Mouse (Mus musculus) lung, adult 2 months (tissue): ENCODE data around the gene 6030408B16Rik. TPM values are rescaled to one million over a fixed set of nuclear protein-coding genes. Genes with fewer than 3 reads are reported as not detected.
A peak's percentile ranks its signal among the peaks of the same experiment; 100 is the strongest.

Source experiments
- DNase-seq: peaks from one replicate; pipeline ENCODE4 v3.0.0; 2022
- H3K4me1 ChIP-seq: fragments of 200-500 bp; 2 replicates; pipeline ENCODE4 v1.6.1; 2011; ENCODE audit warnings: low read length; ENCODE audit not compliant: control insufficient read depth, insufficient read depth
- H3K4me3 ChIP-seq: fragments of 200-500 bp; replicated peaks from 2 replicates; pipeline ENCODE3; 2011; ENCODE audit warnings: low read depth, mild to moderate bottlenecking, control low read depth, low read length; ENCODE audit errors: extremely low read depth
- CTCF ChIP-seq: fragments of 200-500 bp; IDR thresholded peaks from 2 replicates; pipeline ENCODE4 v1.5.1; 2011; ENCODE audit warnings: mild to moderate bottlenecking, low read length, control low read depth; ENCODE audit not compliant: insufficient read depth
- POLR2A ChIP-seq: fragments of 200-500 bp; IDR thresholded peaks from 2 replicates; pipeline ENCODE4 v1.6.1; 2011; ENCODE audit warnings: low read depth, mild to moderate bottlenecking, control low read depth, low read length, borderline replicate concordance; ENCODE audit errors: extremely low read depth
- WGBS: fragments of 180-500 bp; shearing (Covaris S2); methylation state at CpG from one replicate; pipeline ENCODE4 v1.1.7; 2018; 5-methylcytosine and 5-hydroxymethylcytosine counted together
- polyA plus RNA-seq: library from polyadenylated mRNA; depleted of rRNA; stranded (reverse); fragments of >200 nt; gene quantifications from 2 replicates; pipeline ENCODE4 v1.2.3, GENCODE M21; 2012

Gene 6030408B16Rik
- polyA plus RNA-seq, 1 experiment: 35.1 TPM

DNA sequence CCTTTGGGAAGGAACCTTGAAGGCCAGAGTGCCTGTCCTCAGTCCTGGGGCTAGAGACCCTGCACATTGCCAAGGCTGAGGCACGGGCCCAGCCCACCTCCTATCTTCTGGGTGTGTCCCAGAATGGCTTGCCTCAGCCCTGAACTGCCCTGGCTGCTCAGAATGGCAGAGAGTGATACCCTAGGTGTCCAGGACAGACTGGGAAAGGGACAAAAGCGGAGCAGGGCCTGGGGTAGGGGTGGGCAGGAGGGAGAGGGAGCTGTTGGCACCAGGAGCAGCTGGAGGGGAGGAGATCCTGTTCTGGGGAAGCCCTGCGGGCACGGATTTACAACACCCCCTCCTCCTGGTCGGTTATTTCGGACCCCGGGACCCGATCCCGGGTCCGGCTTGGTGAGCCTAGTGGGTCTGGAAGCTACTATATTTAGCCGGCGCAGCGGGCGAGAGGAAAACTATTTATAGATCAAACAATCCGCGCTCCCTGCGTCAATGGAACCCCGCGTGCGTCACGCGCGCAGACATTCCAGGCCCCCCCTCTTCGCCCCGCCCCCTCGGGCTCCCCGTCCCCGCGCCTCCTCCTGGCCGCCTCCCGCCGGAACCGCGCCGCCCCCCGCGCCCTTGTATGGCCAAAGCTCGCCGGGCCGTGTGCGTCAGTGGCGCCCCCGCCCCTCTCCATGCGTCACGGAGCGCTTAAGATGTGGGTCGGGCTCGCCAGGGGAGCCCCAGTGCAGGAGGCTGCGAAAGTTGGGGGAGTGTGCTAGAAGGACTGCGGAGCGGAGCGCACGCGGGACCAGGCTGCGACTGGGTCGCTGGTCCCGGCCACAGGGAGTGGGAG, 26.7 kb upstream of the 6030408B16Rik start:
- Histone ChIP-seq H3K4me3 (peak overlapping the region; percentile 67), H3K4me1 (peaks cover 20% of the 10 kb centered on the region)
- 1% methylated on average over 55 of the region's 57 CpGs for WGBS
- no peak for TF ChIP-seq CTCF
- peak; percentile 95 for TF ChIP-seq POLR2A
- DNase-seq: peak; percentile 94

DNA sequence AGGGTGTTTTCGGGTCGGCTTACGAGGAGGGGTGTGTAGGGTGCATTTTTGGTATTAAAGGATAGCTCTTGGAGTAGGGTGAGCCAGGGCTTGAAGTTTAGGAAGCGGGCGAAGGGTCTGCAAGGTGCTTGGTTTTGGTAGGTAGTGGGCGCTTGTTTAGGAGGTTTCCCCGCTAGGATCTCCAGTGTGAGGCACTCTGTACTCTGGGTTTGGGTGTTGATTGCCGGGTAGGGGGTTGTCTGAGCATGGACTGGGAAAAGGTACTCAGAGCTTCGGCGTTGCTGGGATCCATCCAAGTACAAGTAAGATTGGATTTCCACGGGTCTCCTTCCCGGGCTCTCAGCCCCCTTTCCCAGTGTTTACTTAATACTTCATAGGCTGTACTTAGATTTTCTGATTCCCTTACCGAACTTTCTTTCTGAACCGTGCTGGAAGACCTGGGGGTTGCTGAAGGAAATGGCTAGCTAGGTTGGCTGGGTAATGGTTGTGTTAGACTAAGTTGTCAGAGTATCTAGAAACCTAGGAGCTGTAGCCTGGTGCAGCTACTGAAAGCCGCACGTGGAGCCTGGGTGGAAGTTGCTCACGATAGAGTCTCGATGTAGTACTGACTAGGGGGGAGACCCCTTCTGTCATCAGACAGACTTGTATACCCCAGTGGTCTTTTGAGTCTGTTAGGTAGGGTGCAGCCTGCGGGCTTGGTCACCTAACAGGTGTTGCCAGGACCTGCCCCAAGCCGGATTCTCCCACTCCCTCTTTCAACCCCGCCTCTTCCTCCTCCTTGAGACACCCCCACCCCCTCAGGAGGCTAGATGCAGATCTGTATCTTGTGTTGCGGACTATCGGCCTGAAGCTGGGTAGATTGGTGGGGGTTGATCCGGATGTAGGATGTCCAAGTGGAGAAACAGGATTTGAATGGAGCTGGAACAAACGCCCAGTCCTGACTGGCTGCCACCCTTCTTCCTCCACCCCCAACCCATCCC, 25.7 kb upstream of the 6030408B16Rik start:
- DNase-seq: peak; percentile 55
- no peak for TF ChIP-seq CTCF
- 0 out of 2 replicates have a peak, but pooled peaks have one; percentile 38 for TF ChIP-seq POLR2A
- Histone ChIP-seq H3K4me3 (peak overlapping the region; percentile 67), H3K4me1 (peaks cover 18% of the 10 kb centered on the region)
- WGBS: 1% methylated on average over 25 of the region's 25 CpGs

DNA sequence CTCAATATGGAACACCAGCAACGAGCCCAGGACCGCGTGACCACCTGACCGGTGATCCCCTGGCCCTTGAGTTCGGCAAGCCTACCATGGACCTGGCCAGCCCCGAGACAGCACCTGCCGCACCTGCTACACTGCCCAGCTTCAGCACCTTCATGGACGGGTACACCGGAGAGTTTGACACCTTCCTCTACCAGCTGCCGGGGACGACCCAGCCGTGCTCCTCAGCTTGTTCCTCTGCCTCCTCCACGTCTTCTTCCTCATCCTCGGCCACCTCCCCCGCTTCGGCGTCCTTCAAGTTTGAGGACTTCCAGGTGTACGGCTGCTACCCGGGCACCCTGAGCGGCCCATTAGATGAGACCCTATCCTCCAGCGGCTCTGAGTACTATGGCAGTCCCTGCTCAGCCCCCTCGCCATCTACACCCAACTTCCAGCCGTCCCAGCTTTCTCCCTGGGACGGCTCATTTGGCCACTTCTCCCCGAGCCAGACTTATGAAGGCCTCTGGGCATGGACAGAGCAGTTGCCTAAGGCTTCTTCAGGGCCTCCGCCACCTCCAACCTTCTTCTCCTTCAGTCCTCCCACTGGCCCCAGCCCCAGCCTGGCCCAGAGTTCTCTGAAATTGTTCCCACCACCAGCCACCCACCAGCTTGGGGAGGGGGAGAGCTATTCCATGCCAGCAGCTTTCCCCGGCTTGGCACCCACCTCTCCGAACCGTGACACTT, 22.8 kb upstream of the 6030408B16Rik start:
- 93% methylated on average over 29 of the region's 29 CpGs for WGBS
- TF ChIP-seq CTCF (no peak), POLR2A (no peak)
- no peak overlapping the region for H3K4me3 ChIP-seq
- no peak for DNase-seq
- peaks cover 13% of the 10 kb centered on the region for H3K4me1 ChIP-seq

DNA sequence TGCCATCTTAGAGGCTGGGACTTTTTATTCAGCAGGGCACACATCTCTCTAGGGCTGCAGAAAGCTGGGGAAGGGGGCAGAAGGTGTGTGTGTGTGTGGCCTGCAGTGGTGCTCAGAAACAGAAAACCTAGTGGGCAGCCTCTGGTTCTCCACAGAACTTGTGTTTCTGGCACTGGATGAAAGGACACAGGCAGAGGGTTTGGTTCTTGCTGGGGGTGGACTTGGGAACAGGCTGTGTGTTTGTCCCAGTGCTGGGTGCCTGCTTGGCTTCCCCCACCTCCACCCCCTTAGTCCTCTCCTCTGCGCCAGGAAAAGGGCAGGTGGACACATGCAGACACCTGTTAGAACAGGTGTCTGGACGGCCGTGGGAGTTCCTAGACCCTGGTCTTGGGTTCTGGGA, 21.9 kb upstream of the 6030408B16Rik start:
- no peak overlapping the region for H3K4me3 ChIP-seq
- peaks cover 10% of the 10 kb centered on the region for H3K4me1 ChIP-seq
- WGBS: 77% methylated on average over 3 of the region's 3 CpGs
- DNase-seq: no peak
- TF ChIP-seq CTCF (no peak), POLR2A (no peak)

DNA sequence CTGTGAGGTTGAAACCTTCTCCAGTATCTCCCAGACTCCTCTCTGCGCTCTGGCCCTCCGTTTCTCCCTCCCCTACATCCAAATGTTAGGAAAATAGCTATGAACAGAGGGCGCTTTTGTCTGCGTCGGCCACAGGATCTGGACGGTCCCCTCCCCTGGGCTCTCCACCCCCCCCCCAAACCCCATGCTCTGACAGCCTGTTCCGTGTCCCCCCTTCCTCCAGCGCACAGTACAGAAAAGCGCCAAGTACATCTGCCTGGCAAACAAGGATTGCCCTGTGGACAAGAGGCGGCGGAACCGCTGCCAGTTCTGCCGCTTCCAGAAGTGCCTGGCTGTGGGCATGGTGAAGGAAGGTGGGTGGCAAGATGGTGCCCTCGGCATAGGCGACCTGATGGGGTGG, 21.5 kb upstream of the 6030408B16Rik start:
- DNase-seq: no peak
- H3K4me1 ChIP-seq: 0 out of 2 replicates have a peak, but pooled peaks cover 9% of the 10 kb centered on the region
- no peak overlapping the region for H3K4me3 ChIP-seq
- TF ChIP-seq POLR2A (no peak), CTCF (no peak)
- 84% methylated on average over 15 of the region's 15 CpGs for WGBS

DNA sequence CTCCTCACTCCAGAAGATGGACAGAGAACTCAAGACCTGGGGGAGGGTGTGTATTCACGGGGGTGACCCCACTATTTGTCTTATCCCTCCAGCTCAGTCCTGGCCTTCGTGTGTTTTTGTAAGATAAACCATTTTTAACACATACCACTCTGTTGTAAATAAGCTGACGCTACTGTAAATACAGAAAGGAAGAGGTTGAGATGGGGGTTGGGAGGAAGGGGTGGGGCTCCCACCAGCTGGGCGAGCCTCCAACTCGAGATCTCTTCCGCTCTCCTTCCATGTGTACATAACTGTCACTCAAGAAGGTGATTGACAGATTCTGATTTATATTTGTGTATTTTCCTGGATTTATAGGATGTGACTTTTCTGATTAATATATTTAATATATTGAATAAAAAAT, 18.6 kb upstream of the 6030408B16Rik start:
- TF ChIP-seq CTCF (no peak), POLR2A (no peak)
- H3K4me3 ChIP-seq: no peak overlapping the region
- H3K4me1 ChIP-seq: no peaks in the 10 kb centered on the region
- no peak for DNase-seq
- whole genome bisulfite sequencing: 26% methylated on average over 6 of the region's 6 CpGs

DNA sequence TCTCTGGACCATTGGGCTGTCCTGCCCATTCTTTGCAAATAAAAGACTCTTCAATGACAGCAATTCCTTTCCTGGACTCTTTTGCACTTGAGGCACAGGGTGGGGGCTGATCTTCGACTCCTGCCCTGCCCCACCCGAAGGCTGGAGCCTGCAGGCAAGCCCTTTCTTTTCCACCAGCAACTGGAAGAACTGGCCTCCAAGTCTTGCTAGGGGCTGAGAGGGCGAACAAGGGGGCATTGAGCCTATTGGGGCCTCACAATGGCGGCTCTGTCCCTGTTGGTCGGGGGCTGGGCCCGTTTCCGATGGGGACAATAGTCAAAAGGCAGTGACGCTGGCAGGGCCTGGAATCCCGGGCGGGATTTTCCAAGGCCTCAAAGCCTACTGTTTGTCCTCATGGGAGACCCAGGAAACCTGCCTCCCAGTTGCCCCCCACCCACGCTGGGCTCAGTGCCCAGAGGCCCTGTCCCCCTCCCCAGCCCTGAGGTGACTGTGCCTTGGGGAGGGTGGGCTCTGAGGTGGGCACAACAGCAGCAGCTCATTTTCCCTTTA, 15.6 kb upstream of the 6030408B16Rik start:
- Histone ChIP-seq H3K4me3 (no peak overlapping the region), H3K4me1 (no peaks in the 10 kb centered on the region)
- WGBS: 61% methylated on average over 11 of the region's 11 CpGs
- DNase-seq: no peak
- TF ChIP-seq POLR2A (no peak), CTCF (no peak)

DNA sequence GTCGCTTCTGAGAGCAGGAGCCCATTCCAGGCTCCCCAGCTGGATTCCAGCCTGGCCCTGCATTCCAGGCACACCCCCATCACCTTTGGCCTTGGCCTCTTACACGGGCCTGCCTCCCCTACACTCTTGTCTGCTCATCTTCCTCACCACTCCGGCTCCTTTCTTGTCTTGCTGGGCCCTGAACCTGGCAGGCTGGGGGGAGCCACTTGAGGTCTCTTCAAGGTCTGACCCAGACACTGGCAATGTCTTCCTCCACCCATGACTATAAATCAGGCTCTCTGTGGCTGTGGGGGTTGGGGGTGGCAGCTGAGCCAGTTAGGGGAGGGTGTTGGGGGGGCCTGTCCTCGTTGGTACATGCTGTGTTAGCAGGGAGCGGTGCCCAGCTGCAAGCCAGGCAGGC, 14.4 kb upstream of the 6030408B16Rik start:
- DNase-seq: no peak
- H3K4me1 ChIP-seq: no peaks in the 10 kb centered on the region
- WGBS: 62% methylated on average over 5 of the region's 5 CpGs
- no peak overlapping the region for H3K4me3 ChIP-seq
- no peak for TF ChIP-seq POLR2A
